Mouse (Mus musculus): Measurements from ENCODE around the gene Mylip.

DNA sequence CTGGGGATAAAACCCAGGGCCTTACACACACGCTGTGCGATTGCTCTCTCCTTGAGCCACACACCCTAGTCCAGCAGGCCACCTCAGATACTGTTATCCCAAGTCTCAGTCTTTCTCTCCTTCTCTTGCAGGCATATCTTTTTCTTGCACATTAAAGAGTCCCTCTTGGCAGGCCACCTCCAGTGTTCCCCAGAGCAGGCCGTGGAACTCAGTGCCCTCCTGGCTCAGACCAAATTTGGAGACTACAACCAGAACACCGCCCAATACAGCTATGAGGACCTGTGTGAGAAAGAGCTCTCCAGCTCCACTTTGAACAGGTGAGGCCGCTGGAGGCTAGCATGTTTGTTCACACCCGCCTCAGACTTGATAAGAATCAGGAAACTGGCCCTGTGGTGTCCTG is 14.7 kb downstream of the Mylip start:
- no peak for TF ChIP-seq CTCF (IDR thresholded peaks at IDR 0.05; ENCODE audit: borderline replicate concordance, insufficient read depth, low read depth, low read length)
- no peak for TF ChIP-seq POLR2A (IDR thresholded peaks at IDR 0.05; ENCODE audit: borderline replicate concordance, insufficient read depth, low read length)
